Mouse (Mus musculus) frontal cortex, postnatal 36 days (tissue): Measurements from ENCODE around the gene Macrod1.
A peak's percentile ranks its signal among the peaks of the same experiment; 100 is the strongest.

Experiments
- DNase-seq, 2 experiments: peaks; one replicate each; pipeline ENCODE4 v3.0.0; 2022; ENCODE audit warnings: low spot score in 2 of 2

The Macrod1 gene

DNA sequence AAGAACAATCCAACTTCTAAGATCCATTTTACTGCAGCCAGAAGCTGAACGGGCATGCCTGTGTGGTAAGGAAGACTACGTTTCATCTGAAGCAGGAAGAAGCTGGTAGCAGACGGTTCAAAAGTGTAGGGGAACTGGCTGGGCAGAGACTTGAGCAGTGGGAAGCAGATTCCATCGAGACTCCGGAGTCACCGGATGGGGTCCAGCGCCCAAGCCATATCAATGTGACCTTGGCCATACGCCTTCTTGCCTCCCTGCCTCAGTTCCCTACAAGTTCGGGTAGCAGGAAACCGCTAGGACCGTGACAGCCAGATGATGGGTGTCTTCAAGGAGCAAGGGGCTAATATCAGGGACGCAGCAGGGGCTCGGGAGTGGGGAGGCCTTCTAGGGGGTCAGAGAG is 183.7 kb downstream of the Macrod1 start:
- DNase-seq: no peak

DNA sequence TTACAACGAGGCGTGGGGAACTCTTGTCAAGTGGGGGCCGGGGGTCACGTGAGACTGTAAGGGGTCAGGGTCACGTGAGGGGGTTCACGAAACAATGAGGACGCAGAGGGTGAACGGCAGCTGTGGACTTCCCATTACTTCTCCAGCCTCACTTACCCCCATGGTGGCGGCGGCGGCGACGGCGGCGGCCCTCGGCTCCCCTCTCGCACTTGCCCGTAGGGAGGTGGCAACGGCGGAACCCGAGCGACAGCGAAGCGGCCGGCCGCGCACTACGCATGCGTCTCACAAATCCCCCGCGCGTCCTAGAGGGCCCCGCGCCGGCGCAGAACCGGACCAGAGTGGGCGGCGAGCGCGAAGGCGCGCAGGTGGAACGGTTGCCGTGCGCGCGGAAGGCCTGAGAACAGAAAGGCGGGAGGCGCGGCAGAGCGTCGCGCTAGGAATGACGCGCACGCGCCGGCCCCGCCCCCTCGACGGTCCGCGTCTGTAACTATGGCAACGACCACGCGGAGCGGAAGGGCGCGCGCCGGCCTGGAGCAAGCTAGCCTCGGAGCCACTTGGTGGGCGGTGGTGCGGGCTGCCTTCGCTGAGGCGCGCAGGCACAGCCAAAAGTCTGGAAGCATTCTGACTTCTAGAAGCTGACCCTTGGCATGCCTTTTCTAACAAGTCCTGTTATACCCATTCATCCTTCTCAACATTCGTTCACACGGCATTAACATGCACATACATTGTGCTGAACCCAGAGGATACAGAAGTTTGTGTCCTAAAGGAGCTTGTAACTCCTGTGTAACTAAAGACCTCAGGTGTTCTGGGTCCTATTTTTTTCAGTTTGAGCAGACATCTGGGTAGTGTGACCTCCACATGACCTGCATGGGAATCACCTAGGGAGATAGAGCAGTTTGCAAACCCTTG is 184.4 kb downstream of the Macrod1 start, which contains the start of gene Naa40:
TSS of gene Naa40 (minus strand) at position 402 of the 909 bp plus-strand sequence.
- peak; percentile 92 to 93 for DNase-seq

DNA sequence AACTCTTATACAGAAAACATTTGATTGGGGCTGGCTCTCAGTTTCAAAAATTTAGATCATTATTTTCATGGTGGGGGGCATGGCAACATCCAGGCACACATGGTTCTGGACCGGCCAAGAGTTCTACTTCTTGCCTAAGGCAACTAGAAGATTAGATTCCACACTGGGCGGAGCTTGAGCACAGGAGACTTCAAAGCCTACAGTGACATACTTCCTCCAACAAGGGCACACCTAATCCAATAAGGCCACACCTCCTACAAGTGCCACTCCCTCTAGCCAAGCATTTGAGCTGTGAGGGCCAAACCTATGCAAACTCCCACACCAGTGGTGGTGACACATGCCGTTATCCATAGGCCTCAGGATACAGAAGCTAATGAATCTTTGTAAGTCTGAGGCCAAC is 189.4 kb downstream of the Macrod1 start:
- no peak for DNase-seq
